Mouse (Mus musculus) embryo, embryonic 11 days (tissue): ENCODE data around the gene Lrrc52.

ENCODE experiments used
- DNase-seq: peaks from one replicate; pipeline ENCODE4 v3.0.0-alpha.2; 2015

Lrrc52 gene

GRCm38 (mm10) chr1:167466765-167467426 is at the start of gene Lrrc52:
Gene Lrrc52, minus strand, starts transcription at chr1:167466780.
- DNase-seq, result no peak

DNA sequence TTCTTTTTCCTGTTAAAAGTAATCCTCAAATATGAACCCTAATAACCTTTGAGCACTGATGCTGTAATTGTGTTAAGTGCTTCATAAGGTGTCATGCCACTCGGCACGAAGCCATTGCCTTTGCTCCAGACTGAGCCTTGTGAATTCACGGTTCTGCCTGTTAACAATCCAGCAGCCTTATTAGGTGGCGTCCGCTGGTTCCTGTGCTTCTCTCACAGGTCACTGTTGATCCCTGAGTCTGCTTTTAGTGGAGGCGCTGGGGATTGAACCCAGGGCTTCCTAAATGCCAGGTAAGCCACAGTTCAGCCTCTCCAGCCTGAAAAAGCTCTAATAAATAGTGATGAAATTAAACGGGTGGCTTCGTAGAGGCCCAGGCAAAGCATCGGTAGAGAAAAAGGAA is 45.0 kb upstream of the Lrrc52 start:
- no peak for DNase-seq

DNA sequence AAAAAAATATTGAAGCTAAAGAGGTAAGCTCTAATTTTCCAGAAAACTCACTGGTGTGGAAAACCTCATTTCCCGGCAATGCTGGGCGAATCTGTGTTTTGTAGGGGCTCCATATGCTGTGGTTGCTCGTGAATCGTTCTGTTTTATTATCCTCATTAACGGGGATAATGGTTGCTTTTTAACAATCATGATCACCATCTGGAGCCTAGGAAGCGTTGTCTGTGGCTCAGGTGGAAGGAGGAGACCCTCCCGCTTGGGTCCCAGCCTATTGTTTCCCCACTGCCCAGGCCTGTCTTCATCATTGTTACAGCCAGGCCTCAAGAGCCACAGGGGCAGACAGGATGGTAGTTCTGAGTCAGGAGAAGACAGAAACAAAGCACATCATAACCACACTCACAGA is 39.5 kb upstream of the Lrrc52 start:
- no peak for DNase-seq

- DNase-seq, result no peak
These were observed 38.8 kb upstream of the Lrrc52 start for GRCm38 (mm10) chr1:167505427-167505826.

- DNase-seq, result peak; percentile 45
These were observed 32.7 kb upstream of the Lrrc52 start for GRCm38 (mm10) chr1:167499097-167499850.

DNA sequence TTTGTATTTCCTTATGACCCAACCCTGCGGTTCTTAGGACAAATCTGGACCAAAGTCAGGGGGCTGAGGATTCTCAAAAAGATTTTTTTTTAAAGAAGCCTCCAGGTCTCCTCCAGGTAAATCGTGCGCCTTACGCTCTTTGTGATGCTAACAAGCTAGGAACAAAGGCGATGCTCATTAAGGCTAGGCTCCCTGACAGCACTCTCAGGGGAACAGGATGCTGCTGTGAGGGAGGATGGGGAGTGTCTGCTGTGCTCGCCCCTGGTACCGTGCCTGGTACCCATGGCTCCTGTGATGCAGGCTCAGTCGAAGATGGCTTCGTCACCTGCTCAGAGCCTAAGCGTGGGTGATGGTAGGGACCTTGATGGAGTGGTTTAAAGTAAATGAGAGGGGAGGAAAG is 31.4 kb upstream of the Lrrc52 start:
- no peak for DNase-seq

DNA sequence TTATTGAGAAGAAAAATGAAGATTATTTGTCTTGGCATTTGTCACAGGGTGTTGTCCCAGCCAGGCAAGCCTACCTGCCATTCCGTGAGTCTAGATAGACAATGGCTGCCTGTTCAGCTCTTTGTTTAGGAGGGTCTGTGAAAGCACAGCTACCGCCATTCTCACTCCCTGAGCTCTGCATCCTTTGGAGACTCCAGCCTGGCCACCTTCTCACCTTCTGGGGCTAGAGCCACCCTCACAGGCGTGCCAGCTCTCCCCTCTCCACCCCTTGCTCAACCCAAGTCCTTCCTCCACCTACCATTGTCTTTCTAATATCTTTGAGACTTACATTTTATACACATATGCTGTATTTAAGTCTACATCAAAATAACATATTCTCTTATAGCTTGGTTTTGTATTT is 31.0 kb upstream of the Lrrc52 start:
- DNase-seq, result no peak

GRCm38 (mm10) chr1:167491501-167491900 is 24.9 kb upstream of the Lrrc52 start:
- DNase-seq, result no peak

DNA sequence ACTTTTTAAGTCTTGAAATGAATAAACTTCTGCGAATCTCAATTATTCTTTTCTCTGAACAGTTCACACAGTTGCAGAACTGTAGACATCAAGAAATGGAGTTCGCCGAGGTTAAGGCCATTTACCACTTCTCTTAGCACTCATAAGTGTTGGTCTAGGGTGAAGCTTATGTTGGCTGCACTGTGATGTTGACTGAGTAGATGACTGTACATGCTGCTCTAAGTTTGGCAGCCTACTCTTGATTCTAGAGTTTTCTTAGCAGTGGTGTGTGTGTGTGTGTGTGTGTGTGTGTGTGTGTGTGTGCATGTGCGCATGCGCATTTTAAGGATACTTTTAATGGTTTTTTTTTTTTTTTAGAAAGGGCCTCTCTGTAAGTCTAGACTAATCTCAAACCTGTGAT is 21.4 kb upstream of the Lrrc52 start:
- DNase-seq, result no peak

- no peak for DNase-seq
These were observed 20.5 kb upstream of the Lrrc52 start for GRCm38 (mm10) chr1:167486959-167487680.

- DNase-seq, result no peak
These were observed 16.3 kb upstream of the Lrrc52 start for GRCm38 (mm10) chr1:167482863-167483262.

GRCm38 (mm10) chr1:167473585-167473984 is 7.0 kb upstream of the Lrrc52 start:
- no peak for DNase-seq

GRCm38 (mm10) chr1:167467916-167468315 is 1.3 kb upstream of the Lrrc52 start:
- DNase-seq, result no peak

GRCm38 (mm10) chr1:167457311-167457710 is 9.3 kb downstream of the Lrrc52 start:
- no peak for DNase-seq

- no peak for DNase-seq
These were observed 13.5 kb downstream of the Lrrc52 start for GRCm38 (mm10) chr1:167453048-167453447.

DNA sequence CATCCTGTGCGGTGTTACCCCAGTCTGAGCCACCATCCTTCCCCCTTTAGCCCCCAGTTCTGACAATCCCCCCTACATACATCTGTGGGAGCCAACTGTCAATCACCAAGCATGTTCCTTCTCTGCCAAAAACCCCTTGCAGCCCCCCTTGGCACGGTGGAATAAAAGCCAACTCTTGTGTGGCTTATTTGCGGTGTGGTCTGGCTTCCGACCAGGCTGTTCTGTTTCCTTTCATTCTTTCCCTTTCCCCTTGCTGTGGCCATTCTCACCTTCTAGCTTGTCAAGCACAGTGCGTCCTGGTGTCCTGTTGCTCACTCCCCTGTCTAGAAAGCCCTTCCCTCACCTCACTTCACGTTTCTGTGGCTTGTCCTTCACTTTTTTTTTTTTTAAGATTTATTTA is 14.1 kb downstream of the Lrrc52 start:
- no peak for DNase-seq

DNA sequence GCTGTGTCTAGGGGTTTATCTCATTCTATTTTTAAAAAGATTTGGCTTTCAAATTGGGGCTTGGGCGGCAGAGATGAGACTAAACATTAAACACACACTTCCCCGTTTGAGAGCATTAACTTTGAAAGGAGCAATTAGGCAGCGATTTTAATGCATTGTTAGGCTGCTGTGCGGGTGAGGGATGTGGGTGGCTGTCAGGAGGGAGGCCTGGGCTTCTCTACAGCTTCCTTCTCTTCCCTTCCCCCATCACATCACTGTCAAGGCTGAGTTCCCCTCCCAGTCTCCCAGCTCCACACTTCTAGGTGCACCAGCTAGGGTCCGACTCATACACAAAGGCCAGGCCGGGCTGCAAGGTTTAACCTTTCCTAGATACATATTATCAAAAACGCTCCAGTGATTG is 18.0 kb downstream of the Lrrc52 start:
- no peak for DNase-seq

GRCm38 (mm10) chr1:167448088-167448487 is 18.5 kb downstream of the Lrrc52 start:
- DNase-seq, result peak; percentile 16

- DNase-seq, result no peak
These were observed 20.1 kb downstream of the Lrrc52 start for GRCm38 (mm10) chr1:167446516-167446915.

DNA sequence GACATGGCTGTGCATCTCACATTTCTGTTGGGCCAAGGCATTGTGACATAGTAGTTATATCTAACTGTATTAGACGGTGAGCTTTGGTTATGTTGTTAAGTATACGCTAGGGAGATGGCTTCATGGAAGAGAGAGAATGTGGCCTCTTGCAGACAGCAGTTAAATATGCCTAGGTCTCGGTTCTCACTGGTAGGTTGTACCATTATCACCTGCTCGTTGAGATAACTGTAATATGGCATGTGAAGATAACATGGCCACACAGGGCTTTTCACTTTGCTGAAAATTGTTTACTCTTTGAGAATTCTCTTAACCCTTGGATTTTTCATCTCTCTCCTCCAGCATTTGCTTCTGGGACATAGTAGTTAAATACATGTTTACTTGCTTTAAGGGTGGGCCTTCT is 21.4 kb downstream of the Lrrc52 start:
- no peak for DNase-seq

DNA sequence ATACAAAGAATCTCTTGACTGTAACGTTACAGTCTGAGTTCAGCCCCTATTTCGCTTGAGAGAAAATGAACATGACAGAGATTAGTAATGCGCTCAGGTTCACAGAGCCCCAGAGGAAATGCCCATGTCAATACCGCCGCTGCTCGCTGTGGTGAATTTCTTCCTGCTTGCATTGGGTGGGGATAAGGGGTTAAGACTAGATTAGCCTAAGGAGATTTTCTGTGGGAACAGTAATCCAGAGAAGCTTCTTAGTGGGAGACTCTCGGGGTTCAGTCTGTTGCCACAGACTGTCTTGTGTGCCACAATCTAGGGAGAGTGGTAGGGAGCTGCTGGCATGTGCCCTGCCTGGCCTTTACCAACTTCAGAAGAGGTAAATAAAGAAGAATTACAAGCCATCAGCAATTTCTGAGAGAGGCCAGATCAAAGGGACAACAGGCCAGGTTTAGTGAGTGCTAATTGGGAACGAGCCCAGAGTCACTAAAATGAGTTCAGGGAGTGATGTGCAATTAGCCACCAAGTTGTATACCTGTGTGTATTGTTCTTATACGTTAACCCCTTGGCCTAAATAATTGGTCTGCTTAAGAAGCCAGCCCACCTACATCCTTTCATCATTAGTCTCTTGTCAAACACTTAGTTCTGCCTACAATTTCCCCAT is 28.2 kb downstream of the Lrrc52 start:
- no peak for DNase-seq

- DNase-seq, result no peak
These were observed 29.5 kb downstream of the Lrrc52 start for GRCm38 (mm10) chr1:167437091-167437490.

GRCm38 (mm10) chr1:167436186-167436975 is 30.2 kb downstream of the Lrrc52 start:
- no peak for DNase-seq
